Mouse (Mus musculus): ENCODE results near the gene S1pr4. TPM values are rescaled to one million over a fixed set of nuclear protein-coding genes. Genes with fewer than 3 reads are reported as not detected.
A peak's percentile ranks its signal among the peaks of the same experiment; 100 is the strongest.

S1pr4 gene
- polyA plus RNA-seq, 1 experiment from 2014 or later = 0.65 TPM

GRCm38 (mm10) chr10:81462415-81462804 lies 37.5 kb downstream of the S1pr4 start:
- 33% methylated on average over 7 of the region's 7 CpGs for WGBS
- H3K4me3 ChIP-seq (ENCODE audit: low read depth, low read length) = no peak overlapping the region
- H3K4me1 ChIP-seq (ENCODE audit: control insufficient read depth, insufficient read depth, low read length) = 0 out of 2 replicates have a peak, but pooled peaks cover 5% of the 10 kb centered on the region

GRCm38 (mm10) chr10:81461673-81462414 lies 38.1 kb downstream of the S1pr4 start:
- WGBS = 4% methylated on average over 14 of the region's 16 CpGs
- H3K4me3 ChIP-seq (ENCODE audit: low read depth, low read length) = no peak overlapping the region
- H3K4me2 ChIP-seq (ENCODE audit: low read depth, low read length) = peak overlapping the region; percentile 22
- H3K36me3 ChIP-seq (ENCODE audit: control insufficient read depth, insufficient read depth, low read length) = no peaks in the 10 kb centered on the region
- no peaks in the 10 kb centered on the region; the same call in 1 of the 2 replicates for H3K9me3 ChIP-seq (ENCODE audit: control insufficient read depth, low read length)
- 0 out of 2 replicates have a peak, but pooled peaks cover 5% of the 10 kb centered on the region for H3K4me1 ChIP-seq (ENCODE audit: control insufficient read depth, insufficient read depth, low read length)
- no peak for DNase-seq (ENCODE audit: low spot score)
- H3K27ac ChIP-seq (replicated peaks; ENCODE audit: low read depth, low read length) = no peak overlapping the region
- no peak for ATAC-seq (ENCODE audit: low read depth)
- H3K27me3 ChIP-seq (replicated peaks; ENCODE audit: control insufficient read depth, insufficient read depth, low read length) = peaks cover 91% of the 10 kb centered on the region
- no peak overlapping the region for H3K9ac ChIP-seq (ENCODE audit: low read depth, low read length)

More at GRCm38 (mm10) chr10:81462415-81462804, 37.5 kb downstream of the S1pr4 start:
- Histone ChIP-seq H3K4me2 (ENCODE audit: low read depth, low read length) (no peak overlapping the region), H3K9me3 (ENCODE audit: control insufficient read depth, low read length) (no peaks in the 10 kb centered on the region; the same call in 1 of the 2 replicates), H3K27me3 (replicated peaks; ENCODE audit: control insufficient read depth, insufficient read depth, low read length) (peaks cover 88% of the 10 kb centered on the region), H3K36me3 (ENCODE audit: control insufficient read depth, insufficient read depth, low read length) (no peaks in the 10 kb centered on the region), H3K27ac (replicated peaks; ENCODE audit: low read depth, low read length) (no peak overlapping the region), H3K9ac (ENCODE audit: low read depth, low read length) (no peak overlapping the region)
- DNase-seq (ENCODE audit: low spot score) (no peak), ATAC-seq (ENCODE audit: low read depth) (no peak)

- Histone ChIP-seq H3K4me2 (ENCODE audit: low read depth, low read length) (no peak overlapping the region), H3K4me3 (ENCODE audit: low read depth, low read length) (no peak overlapping the region), H3K27ac (replicated peaks; ENCODE audit: low read depth, low read length) (no peak overlapping the region), H3K27me3 (replicated peaks; ENCODE audit: control insufficient read depth, insufficient read depth, low read length) (peaks cover 94% of the 10 kb centered on the region), H3K4me1 (ENCODE audit: control insufficient read depth, insufficient read depth, low read length) (0 out of 2 replicates have a peak, but pooled peaks cover 5% of the 10 kb centered on the region), H3K9me3 (ENCODE audit: control insufficient read depth, low read length) (no peaks in the 10 kb centered on the region; the same call in 1 of the 2 replicates), H3K36me3 (ENCODE audit: control insufficient read depth, insufficient read depth, low read length) (no peaks in the 10 kb centered on the region), H3K9ac (ENCODE audit: low read depth, low read length) (no peak overlapping the region)
- DNase-seq (ENCODE audit: low spot score) (no peak), ATAC-seq (ENCODE audit: low read depth) (no peak)
- WGBS = 41% methylated on average over 11 of the region's 11 CpGs
Observed at GRCm38 (mm10) chr10:81460951-81461350, 39.0 kb downstream of the S1pr4 start.

GRCm38 (mm10) chr10:81460471-81460870 lies 39.5 kb downstream of the S1pr4 start:
- DNase-seq (ENCODE audit: low spot score) = no peak
- 29% methylated on average over 17 of the region's 20 CpGs for WGBS

GRCm38 (mm10) chr10:81459399-81459798 lies 40.5 kb downstream of the S1pr4 start:
- Histone ChIP-seq H3K27ac (replicated peaks; ENCODE audit: low read depth, low read length) (no peak overlapping the region), H3K9me3 (ENCODE audit: control insufficient read depth, low read length) (no peaks in the 10 kb centered on the region; the same call in 1 of the 2 replicates)
- DNase-seq (ENCODE audit: low spot score) = no peak

More at GRCm38 (mm10) chr10:81460471-81460870, 39.5 kb downstream of the S1pr4 start:
- Histone ChIP-seq H3K27ac (replicated peaks; ENCODE audit: low read depth, low read length) (no peak overlapping the region), H3K27me3 (replicated peaks; ENCODE audit: control insufficient read depth, insufficient read depth, low read length) (peaks cover 94% of the 10 kb centered on the region), H3K36me3 (ENCODE audit: control insufficient read depth, insufficient read depth, low read length) (no peaks in the 10 kb centered on the region), H3K4me3 (ENCODE audit: low read depth, low read length) (no peak overlapping the region), H3K4me2 (ENCODE audit: low read depth, low read length) (0 out of 2 replicates have a peak overlapping the region, but pooled peaks have one; percentile 10), H3K4me1 (ENCODE audit: control insufficient read depth, insufficient read depth, low read length) (0 out of 2 replicates have a peak, but pooled peaks cover 5% of the 10 kb centered on the region), H3K9ac (ENCODE audit: low read depth, low read length) (no peak overlapping the region), H3K9me3 (ENCODE audit: control insufficient read depth, low read length) (no peaks in the 10 kb centered on the region; the same call in 1 of the 2 replicates)
- no peak for ATAC-seq (ENCODE audit: low read depth)

GRCm38 (mm10) chr10:81458267-81458666 lies 41.7 kb downstream of the S1pr4 start:
- no peaks in the 10 kb centered on the region for H3K36me3 ChIP-seq (ENCODE audit: control insufficient read depth, insufficient read depth, low read length)
- DNase-seq (ENCODE audit: low spot score) (no peak), ATAC-seq (ENCODE audit: low read depth) (no peak)
- H3K9ac ChIP-seq (ENCODE audit: low read depth, low read length) = no peak overlapping the region
- no peak overlapping the region for H3K4me3 ChIP-seq (ENCODE audit: low read depth, low read length)
- no peak overlapping the region for H3K4me2 ChIP-seq (ENCODE audit: low read depth, low read length)
- 83% methylated on average over 6 of the region's 6 CpGs for WGBS
- H3K4me1 ChIP-seq (ENCODE audit: control insufficient read depth, insufficient read depth, low read length) = no peaks in the 10 kb centered on the region
- no peaks in the 10 kb centered on the region; the same call in 1 of the 2 replicates for H3K9me3 ChIP-seq (ENCODE audit: control insufficient read depth, low read length)
- no peak overlapping the region for H3K27ac ChIP-seq (replicated peaks; ENCODE audit: low read depth, low read length)
- peaks cover 94% of the 10 kb centered on the region for H3K27me3 ChIP-seq (replicated peaks; ENCODE audit: control insufficient read depth, insufficient read depth, low read length)

More at GRCm38 (mm10) chr10:81459399-81459798, 40.5 kb downstream of the S1pr4 start:
- H3K36me3 ChIP-seq (ENCODE audit: control insufficient read depth, insufficient read depth, low read length) = no peaks in the 10 kb centered on the region
- no peak overlapping the region for H3K9ac ChIP-seq (ENCODE audit: low read depth, low read length)
- 71% methylated on average over 21 of the region's 21 CpGs for WGBS
- 0 out of 2 replicates have a peak, but pooled peaks cover under 1% of the 10 kb centered on the region for H3K4me1 ChIP-seq (ENCODE audit: control insufficient read depth, insufficient read depth, low read length)
- no peak overlapping the region for H3K4me3 ChIP-seq (ENCODE audit: low read depth, low read length)
- no peak overlapping the region for H3K4me2 ChIP-seq (ENCODE audit: low read depth, low read length)
- peaks cover 94% of the 10 kb centered on the region for H3K27me3 ChIP-seq (replicated peaks; ENCODE audit: control insufficient read depth, insufficient read depth, low read length)
- no peak for ATAC-seq (ENCODE audit: low read depth)

- Histone ChIP-seq H3K4me1 (ENCODE audit: control insufficient read depth, insufficient read depth, low read length) (no peaks in the 10 kb centered on the region), H3K9me3 (ENCODE audit: control insufficient read depth, low read length) (no peaks in the 10 kb centered on the region; the same call in 1 of the 2 replicates), H3K4me2 (ENCODE audit: low read depth, low read length) (no peak overlapping the region), H3K27me3 (replicated peaks; ENCODE audit: control insufficient read depth, insufficient read depth, low read length) (peaks cover 94% of the 10 kb centered on the region), H3K9ac (ENCODE audit: low read depth, low read length) (no peak overlapping the region), H3K36me3 (ENCODE audit: control insufficient read depth, insufficient read depth, low read length) (no peaks in the 10 kb centered on the region), H3K27ac (replicated peaks; ENCODE audit: low read depth, low read length) (no peak overlapping the region), H3K4me3 (ENCODE audit: low read depth, low read length) (no peak overlapping the region)
- WGBS = 73% methylated on average over 8 of the region's 8 CpGs
- ATAC-seq (ENCODE audit: low read depth) (no peak), DNase-seq (ENCODE audit: low spot score) (no peak)
Observed at GRCm38 (mm10) chr10:81457624-81458023, 42.3 kb downstream of the S1pr4 start.

- Histone ChIP-seq H3K4me1 (ENCODE audit: control insufficient read depth, insufficient read depth, low read length) (no peaks in the 10 kb centered on the region), H3K9me3 (ENCODE audit: control insufficient read depth, low read length) (no peaks in the 10 kb centered on the region; the same call in 1 of the 2 replicates), H3K4me3 (ENCODE audit: low read depth, low read length) (no peak overlapping the region), H3K27ac (replicated peaks; ENCODE audit: low read depth, low read length) (no peak overlapping the region), H3K4me2 (ENCODE audit: low read depth, low read length) (no peak overlapping the region), H3K27me3 (replicated peaks; ENCODE audit: control insufficient read depth, insufficient read depth, low read length) (peaks cover 94% of the 10 kb centered on the region), H3K9ac (ENCODE audit: low read depth, low read length) (no peak overlapping the region), H3K36me3 (ENCODE audit: control insufficient read depth, insufficient read depth, low read length) (no peaks in the 10 kb centered on the region)
- no peak for ATAC-seq (ENCODE audit: low read depth)
- WGBS = 56% methylated on average over 12 of the region's 12 CpGs
- no peak for DNase-seq (ENCODE audit: low spot score)
Observed at GRCm38 (mm10) chr10:81456983-81457563, 42.9 kb downstream of the S1pr4 start.
